Mouse (Mus musculus): ENCODE results near the gene Atox1. TPM values are rescaled to one million over a fixed set of nuclear protein-coding genes. Genes with fewer than 3 reads are reported as not detected.

The Atox1 gene
- polyA plus RNA-seq (2017; shearing (Covaris generic)) = 107 TPM

DNA sequence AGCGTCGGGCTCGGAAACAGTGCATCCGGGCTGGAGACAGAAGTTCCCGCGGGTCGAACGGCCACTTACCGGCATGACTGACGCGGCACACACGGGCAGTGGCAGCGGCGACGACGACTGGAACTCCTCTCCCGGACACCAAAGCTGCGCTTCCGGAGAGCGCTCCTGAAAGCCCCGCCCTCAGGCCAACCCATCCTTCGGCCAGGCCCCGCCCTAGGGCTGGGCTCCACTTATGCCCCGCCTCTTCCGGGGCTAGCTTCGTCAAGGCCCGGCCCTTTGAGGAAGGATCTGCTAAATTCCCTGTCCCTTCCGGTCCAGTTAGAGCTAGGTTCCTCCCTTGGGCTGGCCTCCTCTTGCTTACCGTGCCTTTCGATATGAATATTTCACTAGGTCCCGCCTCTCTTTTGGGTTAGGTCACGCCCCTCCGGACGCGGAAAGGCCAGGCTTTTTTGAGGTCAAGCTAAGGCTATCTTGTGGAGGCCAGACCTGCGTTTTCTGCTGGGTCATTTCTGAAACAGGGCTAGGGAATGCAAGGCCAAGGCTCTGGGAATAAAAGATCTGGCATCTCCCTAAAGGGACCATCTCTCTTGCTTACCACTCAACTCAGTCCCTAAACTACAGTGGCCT lies at the start of gene Atox1:
Gene Atox1, minus strand, starts transcription at position 221 of the 627 bp plus-strand sequence.

DNA sequence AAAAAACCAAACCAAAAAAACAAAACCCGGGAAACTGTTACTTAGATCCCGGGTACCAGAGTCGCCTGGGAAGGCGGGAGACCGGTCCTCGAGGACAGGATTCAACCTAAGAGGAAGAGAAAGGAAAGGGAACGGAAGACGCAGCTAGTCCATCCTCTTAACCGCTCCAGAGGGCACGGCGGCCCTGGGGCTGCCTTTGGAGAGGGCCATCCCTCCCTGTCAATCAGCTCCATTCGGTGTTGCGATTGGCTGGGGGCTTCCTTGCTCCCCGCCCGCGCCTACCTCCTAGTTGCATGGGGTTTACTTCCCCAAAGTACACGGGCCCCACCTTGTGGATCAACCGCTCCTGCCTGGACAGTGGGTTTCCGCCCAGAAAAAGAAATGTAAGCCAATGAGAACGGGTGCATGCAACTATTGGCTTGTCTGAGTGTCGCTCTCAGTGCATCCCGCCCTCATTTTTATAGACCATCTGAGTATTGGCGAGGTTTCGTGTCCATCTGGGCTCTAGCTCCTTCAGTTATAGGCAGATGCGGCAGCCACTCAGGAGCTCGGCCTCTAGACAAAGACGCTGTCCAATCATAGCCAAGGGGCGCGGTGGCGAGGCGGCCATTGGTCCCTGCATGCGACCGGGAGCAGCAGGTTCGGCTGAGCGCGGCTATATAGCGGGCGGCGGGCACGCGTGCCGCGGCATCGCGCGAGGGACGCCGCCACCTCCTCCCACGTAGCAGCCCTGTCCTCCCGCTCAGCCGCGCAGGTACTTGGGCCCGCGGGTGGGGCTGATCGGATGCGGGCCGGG lies 8.2 kb upstream of the Atox1 start, which contains the start of gene G3bp1:
Gene G3bp1, plus strand, starts transcription at position 638 of the 796 bp plus-strand sequence.

DNA sequence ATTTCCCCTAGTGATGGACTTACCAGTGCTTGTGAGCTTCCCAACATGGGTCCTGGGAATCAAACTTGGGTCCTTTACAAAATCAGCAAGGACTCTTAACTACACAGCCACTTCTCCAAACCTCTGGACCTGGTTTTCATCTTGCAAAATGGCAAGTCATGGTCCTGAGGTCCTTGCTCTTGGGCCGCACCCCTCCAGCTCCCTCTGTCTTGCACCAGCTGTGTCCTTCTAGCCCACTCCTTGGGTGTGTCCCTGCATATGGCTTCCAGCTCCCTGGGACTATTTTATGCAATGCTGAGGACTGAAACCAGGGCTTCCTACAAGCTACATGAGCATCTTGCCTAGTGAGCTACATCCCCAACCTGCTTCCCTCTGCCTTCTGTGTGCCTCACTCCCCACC lies 38.1 kb downstream of the Atox1 start, which contains the start of gene Sparc:
Gene Sparc, minus strand, starts transcription at position 206 of the 400 bp plus-strand sequence.

Other genes starting within 250 kb of the Atox1 start
- not detected for gene Fat2, start 124.7 kb downstream of the Atox1 start, polyA plus RNA-seq (2017; shearing (Covaris generic))
- not detected for gene Sparc, start 38.1 kb downstream of the Atox1 start, polyA plus RNA-seq (2017; shearing (Covaris generic))
- gene G3bp1, start 8.4 kb upstream of the Atox1 start, polyA plus RNA-seq (2017; shearing (Covaris generic)) = 150 TPM
- not detected for gene Glra1, start 147.0 kb upstream of the Atox1 start, polyA plus RNA-seq (2017; shearing (Covaris generic))